Mouse (Mus musculus) brain, embryonic 14.5 days (tissue): ENCODE data around the gene Ctsg. TPM values are rescaled to one million over a fixed set of nuclear protein-coding genes. Genes with fewer than 3 reads are reported as not detected.
A peak's percentile ranks its signal among the peaks of the same experiment; 100 is the strongest.
"Not testable (repeated sequence)": the region's sequence is repeated elsewhere in the genome, so short reads cannot be mapped to it uniquely, and the experiment has no call there.

ENCODE experiments used
- DNase-seq: peaks from one replicate; pipeline ENCODE4 v3.0.0-alpha.2; 2011; ENCODE audit warnings: low read depth
- CTCF ChIP-seq: fragments of 200-500 bp; IDR thresholded peaks from 2 replicates; pipeline ENCODE4 v1.5.1; 2012; ENCODE audit warnings: inconsistent platforms, mild to moderate bottlenecking, moderate library complexity, borderline replicate concordance; ENCODE audit not compliant: insufficient read depth, insufficient read length; ENCODE audit errors: extremely low read depth
- POLR2A ChIP-seq: fragments of 200-500 bp; IDR thresholded peaks from 2 replicates; pipeline ENCODE4 v1.6.1; 2012; ENCODE audit warnings: mild to moderate bottlenecking, inconsistent platforms, borderline replicate concordance; ENCODE audit not compliant: poor library complexity, insufficient read depth, insufficient read length, severe bottlenecking; ENCODE audit errors: extremely low read depth
- polyA plus RNA-seq: library from polyadenylated mRNA; depleted of rRNA; stranded (reverse); fragments of >200 nt; gene quantifications from 2 replicates; pipeline ENCODE4 v1.2.3, GENCODE M21; 2012; rRNA removed

The Ctsg gene
- 0.08 and 0.25 TPM in 2 replicates for polyA plus RNA-seq

- TF ChIP-seq CTCF = no peak
- TF ChIP-seq POLR2A = no peak
- no peak for DNase-seq
Measured at GRCm38 (mm10) chr14:56102386-56102785, at the start of gene Ctsg. Gene Ctsg, minus strand, starts transcription at chr14:56102574.

DNA sequence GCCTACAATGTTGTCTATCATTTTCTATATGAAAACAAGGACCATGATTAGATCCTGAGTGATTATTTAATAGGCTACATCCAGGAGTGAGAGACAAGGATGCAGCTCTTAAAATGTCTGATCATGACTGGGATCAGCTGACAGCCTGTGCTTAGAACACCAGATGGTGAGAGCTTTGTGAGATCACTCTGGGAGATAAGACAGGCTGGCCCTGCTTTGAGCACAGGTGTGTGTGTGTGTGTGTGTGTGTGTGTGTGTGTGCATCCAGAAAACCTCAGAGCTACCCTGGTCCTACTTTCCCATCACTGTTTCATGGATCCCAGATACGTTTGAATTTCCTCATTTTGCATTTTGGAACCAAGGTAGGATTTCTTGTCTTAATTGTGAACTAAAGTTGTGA is 31.3 kb upstream of the Ctsg start:
- peak; percentile 16 for DNase-seq

DNA sequence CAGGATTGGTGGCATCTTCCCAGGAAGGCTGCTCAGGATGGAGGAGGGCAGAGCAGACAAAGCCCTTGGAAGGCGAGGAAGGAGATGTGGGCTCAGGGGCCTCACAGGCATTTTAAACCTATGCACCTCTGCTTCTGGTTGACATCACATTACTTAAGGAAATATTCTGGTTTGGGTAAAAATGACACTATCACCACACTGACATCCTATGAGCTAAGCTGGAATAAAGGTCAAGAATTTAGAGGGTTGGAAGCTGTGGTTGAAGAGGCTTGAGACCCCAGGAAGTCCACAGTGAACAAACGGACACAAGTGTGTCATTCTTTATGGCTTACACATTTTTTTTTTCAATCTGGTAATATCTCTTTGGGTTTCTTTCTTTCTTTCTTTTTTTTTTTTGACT is 30.1 kb upstream of the Ctsg start, which contains the start of gene Gzmd:
Gene Gzmd, minus strand, starts transcription at position 101 of the 400 bp plus-strand sequence.
- DNase-seq = not testable (repeated sequence)

- TF ChIP-seq CTCF (peak; percentile 34; the same call in 1 of the 2 replicates), POLR2A (no peak)
- no peak for DNase-seq
Measured at GRCm38 (mm10) chr14:56128341-56128740, 26.0 kb upstream of the Ctsg start.

GRCm38 (mm10) chr14:56123516-56123915 is 21.1 kb upstream of the Ctsg start:
- no peak for TF ChIP-seq CTCF
- TF ChIP-seq POLR2A = no peak
- DNase-seq = no peak

GRCm38 (mm10) chr14:56120525-56120924 is 18.2 kb upstream of the Ctsg start, which contains the start of gene Gzme:
Gene Gzme, minus strand, starts transcription at chr14:56120625.
- TF ChIP-seq CTCF = no peak
- TF ChIP-seq POLR2A = no peak
- DNase-seq = no peak

- not testable (repeated sequence) for DNase-seq
Measured at GRCm38 (mm10) chr14:56115531-56116310, 13.3 kb upstream of the Ctsg start.

DNA sequence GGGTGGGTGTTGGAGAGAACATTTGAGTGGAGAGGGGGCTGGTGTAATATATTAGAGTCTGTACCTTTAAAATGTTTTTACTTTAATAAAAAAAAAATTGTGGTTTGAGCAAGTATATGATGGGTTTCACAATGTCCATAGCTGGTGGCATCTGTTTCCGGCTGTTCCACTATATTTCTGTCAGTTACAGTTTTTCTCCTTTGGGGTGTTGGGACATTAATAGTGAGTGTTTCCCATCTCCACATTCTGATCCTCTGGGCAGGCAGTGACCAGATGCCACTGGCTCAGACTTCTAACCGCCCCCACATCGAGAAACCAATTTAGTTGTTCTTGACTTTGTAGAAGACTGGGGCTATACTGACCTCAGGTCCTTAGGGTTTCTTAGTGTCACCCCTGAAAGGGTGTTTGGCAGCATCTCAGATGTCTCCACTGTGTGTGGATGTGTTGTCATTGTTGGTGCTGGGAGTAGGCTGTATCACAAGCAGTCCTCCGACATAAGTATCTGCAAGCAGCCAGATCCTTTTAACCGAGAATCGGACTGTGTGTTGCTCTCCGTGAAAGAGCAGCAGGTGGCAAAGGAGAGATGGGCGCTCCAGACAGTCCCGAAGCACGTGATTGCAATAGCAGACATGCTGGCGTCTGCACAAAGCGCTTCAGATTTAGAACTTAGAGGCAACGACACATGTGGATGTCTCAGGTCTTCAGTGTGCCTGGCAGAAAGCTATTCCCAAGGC is 3.2 kb upstream of the Ctsg start:
- TF ChIP-seq POLR2A (no peak), CTCF (no peak)
- no peak for DNase-seq

- TF ChIP-seq CTCF = no peak
- TF ChIP-seq POLR2A = no peak
- no peak for DNase-seq
Measured at GRCm38 (mm10) chr14:56105016-56105415, 2.6 kb upstream of the Ctsg start.

- DNase-seq = peak; percentile 45
- TF ChIP-seq POLR2A (no peak), CTCF (no peak)
Measured at GRCm38 (mm10) chr14:56103452-56103851, 1.1 kb upstream of the Ctsg start.

DNA sequence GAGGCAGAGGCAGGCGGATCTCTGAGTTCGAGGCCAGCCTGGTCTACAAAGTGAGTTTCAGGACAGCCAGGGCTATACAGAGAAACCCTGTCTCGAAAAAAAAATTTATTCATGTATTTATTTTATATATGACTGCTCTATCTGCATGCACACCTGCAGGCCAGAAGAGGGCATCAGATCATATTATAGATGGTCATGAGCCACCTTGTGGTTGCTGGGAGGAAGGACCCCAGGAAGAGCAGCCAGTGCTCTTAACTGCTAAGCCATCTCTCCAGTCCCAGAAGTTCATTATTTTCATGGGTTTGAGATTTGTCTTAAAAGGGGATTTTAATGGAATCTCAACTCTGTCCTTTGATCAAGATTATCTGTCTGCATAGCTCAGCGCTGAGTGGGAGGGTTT is 3.4 kb downstream of the Ctsg start:
- DNase-seq = peak; percentile 7
- TF ChIP-seq POLR2A (no peak), CTCF (peak; percentile 37; the same call in 1 of the 2 replicates)

- TF ChIP-seq CTCF (no peak), POLR2A (no peak)
- no peak for DNase-seq
Measured at GRCm38 (mm10) chr14:56097597-56097996, 4.8 kb downstream of the Ctsg start.
